Mouse (Mus musculus) kidney, embryonic 14.5 days (tissue): ENCODE measurements around the gene Taf9. TPM values are rescaled to one million over a fixed set of nuclear protein-coding genes. Genes with fewer than 3 reads are reported as not detected.
A peak's percentile ranks its signal among the peaks of the same experiment; 100 is the strongest.

ENCODE experiments used
- ATAC-seq: fragments of 200-750 bp; cut with Nextera tagmentation; 2 replicates; pipeline ENCODE4 v1.8.0; 2017; ENCODE audit warnings: moderate number of reproducible peaks, mild to moderate bottlenecking, moderate TSS enrichment, moderate library complexity; ENCODE audit not compliant: low FRiP score, low TSS enrichment
- H3K27ac ChIP-seq: fragments of 300-500 bp; sonication (generic); 2 replicates; pipeline ENCODE4 v1.5.1; 2014; ENCODE audit warnings: low read depth, mild to moderate bottlenecking, low read length, moderate library complexity, mixed read lengths
- H3K27me3 ChIP-seq: fragments of 300-500 bp; sonication (generic); 2 replicates; pipeline ENCODE4 v1.6.1; 2014; ENCODE audit warnings: mild to moderate bottlenecking, low read length; ENCODE audit not compliant: control insufficient read depth, insufficient read depth
- H3K36me3 ChIP-seq: fragments of 300-500 bp; sonication (generic); 2 replicates; pipeline ENCODE4 v1.6.1; 2014; ENCODE audit warnings: low read length, mixed read lengths; ENCODE audit not compliant: control insufficient read depth, insufficient read depth
- H3K4me1 ChIP-seq: fragments of 300-500 bp; sonication (generic); 2 replicates; pipeline ENCODE4 v1.6.1; 2014; ENCODE audit warnings: low read length, mixed read lengths; ENCODE audit not compliant: control insufficient read depth, insufficient read depth
- H3K4me2 ChIP-seq: fragments of 300-500 bp; sonication (generic); replicated peaks from 2 replicates; pipeline ENCODE4 v1.6.1; 2014; ENCODE audit warnings: low read depth, mild to moderate bottlenecking, low read length
- H3K4me3 ChIP-seq: fragments of 300-500 bp; sonication (generic); 2 replicates; pipeline ENCODE4 v1.5.1; 2014; ENCODE audit warnings: mild to moderate bottlenecking, low read length
- H3K9ac ChIP-seq: fragments of 300-500 bp; sonication (generic); 2 replicates; pipeline ENCODE4 v1.6.1; 2014; ENCODE audit warnings: low read depth, mild to moderate bottlenecking, low read length, moderate library complexity
- H3K9me3 ChIP-seq: fragments of 300-500 bp; sonication (generic); 2 replicates; pipeline ENCODE4 v1.6.1; 2016; ENCODE audit warnings: low read length; ENCODE audit not compliant: control insufficient read depth
- WGBS: fragments of 180-500 bp; shearing (Covaris S2); extraction: QIAGEN DNeasy Blood & Tissue Kit; methylation state at CpG from one replicate; pipeline ENCODE4 v1.1.7; 2014; 5-methylcytosine and 5-hydroxymethylcytosine counted together
- polyA plus RNA-seq: library from polyadenylated mRNA; unstranded; fragments of >200 nt; fragmentation: Nextera tagmentation; extraction: Ambion mirVana; gene quantifications from 2 replicates; pipeline ENCODE4 v1.2.1, GENCODE M21; 2014

The Taf9 gene
- 16.7 and 20.4 TPM in 2 replicates for polyA plus RNA-seq

GRCm38 (mm10) chr13:100651439-100652186, at the start of gene Taf9:
Taf9 (plus strand) TSS chr13:100651579.
- Histone ChIP-seq H3K27ac (peak within 1 kb of the TSS; percentile 77), H3K4me1 (peaks cover 7% of the 10 kb centered on the region; the same call in 1 of the 2 replicates), H3K27me3 (no peaks in the 10 kb centered on the region), H3K9me3 (no peaks in the 10 kb centered on the region), H3K4me2 (peak within 1 kb of the TSS; percentile 64), H3K9ac (peak within 1 kb of the TSS; percentile 82), H3K36me3 (peaks cover 11% of the 10 kb centered on the region), H3K4me3 (peak within 1 kb of the TSS; percentile 61)
- under 1% methylated on average over 63 of the region's 63 CpGs for WGBS
- no peak for ATAC-seq

- no peak overlapping the region for H3K4me2 ChIP-seq
- H3K36me3 ChIP-seq, result no peaks in the 10 kb centered on the region; the same call in 1 of the 2 replicates
- H3K9me3 ChIP-seq, result no peaks in the 10 kb centered on the region
- H3K9ac ChIP-seq, result no peak overlapping the region
- no peak overlapping the region for H3K4me3 ChIP-seq
- no peaks in the 10 kb centered on the region for H3K4me1 ChIP-seq
- peak; percentile 71 for ATAC-seq
- no peaks in the 10 kb centered on the region for H3K27me3 ChIP-seq
- WGBS, result 68% methylated on average over 5 of the region's 5 CpGs
- no peak overlapping the region for H3K27ac ChIP-seq
These were observed 49.0 kb upstream of the Taf9 start for GRCm38 (mm10) chr13:100602239-100602902.

- ATAC-seq, result no peak
- H3K4me1 ChIP-seq, result no peaks in the 10 kb centered on the region
- no peaks in the 10 kb centered on the region for H3K27me3 ChIP-seq
- H3K9me3 ChIP-seq, result peaks cover 4% of the 10 kb centered on the region; the same call in 1 of the 2 replicates
- no peak overlapping the region for H3K4me2 ChIP-seq
- no peak overlapping the region for H3K9ac ChIP-seq
- no peak overlapping the region for H3K4me3 ChIP-seq
- H3K27ac ChIP-seq, result no peak overlapping the region
- 94% methylated on average over 10 of the region's 10 CpGs for WGBS
- no peaks in the 10 kb centered on the region; the same call in 1 of the 2 replicates for H3K36me3 ChIP-seq
These were observed 48.2 kb upstream of the Taf9 start for GRCm38 (mm10) chr13:100603031-100603737.

- no peak overlapping the region for H3K4me3 ChIP-seq
- H3K27me3 ChIP-seq, result no peaks in the 10 kb centered on the region
- 92% methylated on average over 11 of the region's 11 CpGs for WGBS
These were observed 47.7 kb upstream of the Taf9 start for GRCm38 (mm10) chr13:100603738-100604095.

GRCm38 (mm10) chr13:100605845-100606244, 45.5 kb upstream of the Taf9 start:
- Histone ChIP-seq H3K9ac (no peak overlapping the region), H3K27ac (no peak overlapping the region), H3K27me3 (no peaks in the 10 kb centered on the region), H3K9me3 (peaks cover 4% of the 10 kb centered on the region; the same call in 1 of the 2 replicates), H3K36me3 (no peaks in the 10 kb centered on the region), H3K4me3 (no peak overlapping the region), H3K4me2 (no peak overlapping the region), H3K4me1 (no peaks in the 10 kb centered on the region)
- ATAC-seq, result no peak
- WGBS, result 67% methylated on average over 1 of the region's 1 CpGs

More at GRCm38 (mm10) chr13:100603738-100604095, 47.7 kb upstream of the Taf9 start:
- ATAC-seq, result no peak
- Histone ChIP-seq H3K9ac (no peak overlapping the region), H3K27ac (no peak overlapping the region), H3K4me1 (no peaks in the 10 kb centered on the region), H3K36me3 (no peaks in the 10 kb centered on the region; the same call in 1 of the 2 replicates), H3K4me2 (no peak overlapping the region), H3K9me3 (peaks cover 4% of the 10 kb centered on the region; the same call in 1 of the 2 replicates)

GRCm38 (mm10) chr13:100607756-100608155, 43.6 kb upstream of the Taf9 start:
- H3K4me1 ChIP-seq, result no peaks in the 10 kb centered on the region
- no peaks in the 10 kb centered on the region for H3K27me3 ChIP-seq
- H3K4me2 ChIP-seq, result no peak overlapping the region
- H3K9ac ChIP-seq, result no peak overlapping the region
- no peaks in the 10 kb centered on the region; the same call in 1 of the 2 replicates for H3K36me3 ChIP-seq
- 90% methylated on average over 8 of the region's 8 CpGs for WGBS
- H3K27ac ChIP-seq, result no peak overlapping the region
- H3K9me3 ChIP-seq, result peaks cover 4% of the 10 kb centered on the region; the same call in 1 of the 2 replicates
- H3K4me3 ChIP-seq, result no peak overlapping the region
- no peak for ATAC-seq

- Histone ChIP-seq H3K9ac (no peak overlapping the region), H3K9me3 (peaks cover 4% of the 10 kb centered on the region; the same call in 1 of the 2 replicates), H3K4me1 (no peaks in the 10 kb centered on the region), H3K27ac (no peak overlapping the region), H3K36me3 (no peaks in the 10 kb centered on the region; the same call in 1 of the 2 replicates), H3K4me3 (no peak overlapping the region), H3K27me3 (no peaks in the 10 kb centered on the region), H3K4me2 (no peak overlapping the region)
- ATAC-seq, result no peak
- 92% methylated on average over 13 of the region's 13 CpGs for WGBS
These were observed 40.1 kb upstream of the Taf9 start for GRCm38 (mm10) chr13:100611266-100611665.

- H3K4me1 ChIP-seq, result no peaks in the 10 kb centered on the region
- no peak overlapping the region for H3K4me3 ChIP-seq
- H3K27me3 ChIP-seq, result peaks cover 6% of the 10 kb centered on the region; the same call in 1 of the 2 replicates
- 88% methylated on average over 10 of the region's 10 CpGs for WGBS
- no peak overlapping the region for H3K27ac ChIP-seq
- no peaks in the 10 kb centered on the region; the same call in 1 of the 2 replicates for H3K36me3 ChIP-seq
- no peak overlapping the region for H3K9ac ChIP-seq
- peaks cover 4% of the 10 kb centered on the region; the same call in 1 of the 2 replicates for H3K9me3 ChIP-seq
- ATAC-seq, result no peak
- H3K4me2 ChIP-seq, result no peak overlapping the region
These were observed 39.1 kb upstream of the Taf9 start for GRCm38 (mm10) chr13:100612251-100612650.
